Mouse (Mus musculus) heart, adult 2 months (tissue): ENCODE results near the gene Nfkb2. TPM values are rescaled to one million over a fixed set of nuclear protein-coding genes. Genes with fewer than 3 reads are reported as not detected.
A peak's percentile ranks its signal among the peaks of the same experiment; 100 is the strongest.

ENCODE experiments used
- DNase-seq, 2 experiments: peaks; one replicate each; pipeline ENCODE4 v3.0.0; 2021
- H3K27ac ChIP-seq: fragments of 200-600 bp; 2 replicates; pipeline ENCODE4 v1.8.1; 2022
- H3K27me3 ChIP-seq: fragments of 200-500 bp; 2 replicates; pipeline ENCODE4 v1.6.1; 2012; ENCODE audit warnings: mild to moderate bottlenecking, low read length, inconsistent platforms, mixed read lengths; ENCODE audit not compliant: control insufficient read depth, insufficient read depth
- H3K36me3 ChIP-seq: fragments of 200-500 bp; 2 replicates; pipeline ENCODE4 v1.6.1; 2012; ENCODE audit warnings: low read length, inconsistent platforms; ENCODE audit not compliant: control insufficient read depth, insufficient read depth
- H3K4me1 ChIP-seq: fragments of 200-500 bp; 2 replicates; pipeline ENCODE4 v1.6.1; 2011; ENCODE audit warnings: low read length; ENCODE audit not compliant: control insufficient read depth, insufficient read depth
- H3K4me3 ChIP-seq: fragments of 200-600 bp; 2 replicates; pipeline ENCODE4 v1.8.1; 2022
- H3K79me2 ChIP-seq: fragments of 200-500 bp; replicated peaks from 2 replicates; pipeline ENCODE4 v1.6.1; 2012; ENCODE audit warnings: mild to moderate bottlenecking, inconsistent platforms, low read length, moderate library complexity, mixed read lengths; ENCODE audit not compliant: control insufficient read depth, insufficient read depth
- H3K9ac ChIP-seq: fragments of 200-500 bp; 2 replicates; pipeline ENCODE4 v1.6.1; 2012; ENCODE audit warnings: low read depth, mild to moderate bottlenecking, control low read depth, inconsistent platforms, low read length, mixed read lengths
- CTCF ChIP-seq: fragments of 200-600 bp; IDR thresholded peaks from 2 replicates; pipeline ENCODE4 v1.8.1; 2022; ENCODE audit warnings: antibody characterized with exemption, mild to moderate bottlenecking, moderate library complexity
- EP300 ChIP-seq: fragments of 200-500 bp; IDR thresholded peaks from 2 replicates; pipeline ENCODE4 v1.6.1; 2011; ENCODE audit warnings: low read depth, low read length, control low read depth; ENCODE audit not compliant: insufficient read depth
- POLR2A ChIP-seq: fragments of 200-500 bp; IDR thresholded peaks from 2 replicates; pipeline ENCODE4 v1.6.1; 2011; ENCODE audit warnings: mild to moderate bottlenecking, low read depth, low read length, control low read depth; ENCODE audit not compliant: insufficient read depth
- WGBS: fragments of 180-500 bp; shearing (Covaris S2); methylation state at CpG from one replicate; pipeline ENCODE4 v1.1.7; 2018; 5-methylcytosine and 5-hydroxymethylcytosine counted together
- intact Hi-C: fragments of 180-260 bp; cut with DNase I; formaldehyde crosslinking; loops from one replicate; pipeline ENCODE4 v1.15.1; 2025
- long read RNA-seq: library from polyadenylated mRNA; stranded (forward); transcript quantifications from one replicate; pipeline ENCODE4 v2.0.0, GENCODE M21; 2021
- polyA plus RNA-seq: library from polyadenylated mRNA; depleted of rRNA; stranded (reverse); fragments of >200 nt; gene quantifications from 2 replicates; pipeline ENCODE4 v1.2.3, GENCODE M21; 2012; rRNA removed
- total RNA-seq, 2 experiments: library from RNA; stranded (reverse); gene quantifications; 2 replicates each; pipeline ENCODE4 v1.2.3; 2021

The Nfkb2 gene
- 10 to 100 TPM; 18.3 to 20.4 TPM for total RNA-seq
- 22.1 and 22.6 TPM in 2 replicates for polyA plus RNA-seq
- long read RNA-seq, transcript Nfkb2-201 (23 exons, 2,979 nt), result minor isoform, 8 of 25 reads
- long read RNA-seq, transcript Nfkb2-202 (22 exons, 3,141 nt), result major isoform, 9 of 25 reads
- long read RNA-seq, partial matches to known transcripts, result 4 of 25 reads
- long read RNA-seq, other reads (novel, unspliced or antisense), result 4 of 25 reads

DNA sequence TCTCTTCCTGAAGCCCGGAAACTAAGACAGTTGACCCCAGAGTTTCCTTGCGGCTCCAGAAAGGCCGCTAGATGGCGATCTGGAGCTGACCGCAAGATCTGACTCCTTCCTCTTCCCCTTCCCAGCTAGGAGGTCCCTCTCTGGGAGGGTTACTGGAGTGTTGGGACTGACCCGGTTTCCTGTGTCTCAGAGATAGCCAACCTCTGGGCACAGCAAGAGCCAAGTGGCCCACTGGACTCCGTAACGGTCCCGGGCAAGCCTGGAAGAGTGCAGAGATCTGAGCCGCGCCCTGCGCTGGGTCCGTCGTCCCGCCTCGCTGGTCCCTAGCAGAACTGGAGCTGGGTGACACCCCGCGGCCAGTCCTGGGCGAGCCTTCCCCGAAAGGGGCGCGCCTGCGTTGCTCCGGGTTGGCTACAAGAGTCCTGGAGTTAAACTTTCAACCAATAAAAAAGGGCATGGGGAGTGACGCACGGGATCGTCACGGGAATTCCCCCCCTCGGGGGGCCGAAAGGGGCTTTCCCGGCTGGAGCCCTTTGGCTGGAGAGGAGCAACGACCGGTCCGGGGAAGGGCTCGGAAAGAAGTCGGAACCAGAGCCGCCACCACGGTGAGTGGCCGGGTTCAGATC, at the start of gene Nfkb2:
Nfkb2 (plus strand) TSS at position 105 of the 626 bp plus-strand sequence.
- Histone ChIP-seq H3K4me3 (peak within 1 kb of the TSS; percentile 95), H3K79me2 (no peaks in the 10 kb centered on the region), H3K27me3 (no peaks in the 10 kb centered on the region), H3K4me1 (no peaks in the 10 kb centered on the region; the same call in 1 of the 2 replicates), H3K9ac (peak within 1 kb of the TSS; percentile 87), H3K27ac (peak within 1 kb of the TSS; percentile 96), H3K36me3 (no peaks in the 10 kb centered on the region)
- intact Hi-C loops, result loop anchor here (1.0 to 10.0 kb wide), 3 partner anchors 24 to 140 kb away; partner anchors contain the start of gene Fbxl15
- WGBS, result under 1% methylated on average over 39 of the region's 39 CpGs
- peak; percentile 38; the same call in 1 of the 2 replicates for TF ChIP-seq EP300
- TF ChIP-seq POLR2A, result peak; percentile 95
- peak; percentile 94 for TF ChIP-seq CTCF
- peak; percentile 94 to 98 for DNase-seq

DNA sequence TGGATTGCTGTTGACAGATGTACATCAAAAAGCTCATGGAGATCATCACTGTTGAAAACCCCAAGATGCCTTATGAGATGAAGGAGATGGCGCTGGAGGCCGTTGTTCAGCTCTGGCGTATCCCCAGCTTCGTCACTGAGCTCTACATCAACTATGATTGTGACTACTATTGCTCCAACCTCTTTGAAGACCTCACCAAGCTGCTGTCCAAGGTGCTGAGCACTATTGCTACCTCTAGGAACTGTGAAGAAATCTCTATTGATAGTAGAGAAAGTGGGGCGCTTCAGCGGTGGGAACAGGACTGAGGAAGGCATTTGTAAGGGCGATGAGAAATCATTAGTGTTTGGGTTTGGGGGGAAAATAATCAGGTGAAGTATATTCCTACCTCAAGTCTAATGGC, 39.4 kb upstream of the Nfkb2 start:
- H3K4me3 ChIP-seq, result no peak overlapping the region
- DNase-seq, result no peak
- peaks cover 3% of the 10 kb centered on the region for H3K36me3 ChIP-seq
- no peaks in the 10 kb centered on the region for H3K4me1 ChIP-seq
- WGBS, result 93% methylated on average over 7 of the region's 7 CpGs
- no peaks in the 10 kb centered on the region for H3K79me2 ChIP-seq
- intact Hi-C loops, result no loop called here
- H3K27me3 ChIP-seq, result no peaks in the 10 kb centered on the region
- H3K27ac ChIP-seq, result no peak overlapping the region
- H3K9ac ChIP-seq, result no peak overlapping the region
- TF ChIP-seq CTCF, result no peak
- no peak for TF ChIP-seq POLR2A

DNA sequence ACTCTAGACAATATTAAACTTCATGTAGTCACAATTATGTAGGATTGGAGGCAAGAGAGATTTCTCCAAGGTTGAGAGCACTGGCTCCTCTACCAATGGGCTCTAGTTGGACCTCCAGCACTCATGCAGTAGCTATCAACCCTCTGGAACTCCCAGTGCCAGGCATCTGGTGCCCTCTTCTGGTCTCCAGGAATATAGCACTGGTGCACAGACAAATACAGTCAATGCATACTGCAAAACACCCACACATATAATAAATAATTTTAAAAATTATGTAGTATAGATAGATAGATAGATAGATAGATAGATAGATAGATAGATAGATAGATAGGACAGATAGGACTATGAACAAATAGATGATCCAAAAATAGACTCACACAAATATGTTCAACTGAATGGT, 28.8 kb upstream of the Nfkb2 start:
- Histone ChIP-seq H3K27me3 (no peaks in the 10 kb centered on the region), H3K4me1 (no peaks in the 10 kb centered on the region), H3K36me3 (no peaks in the 10 kb centered on the region), H3K4me3 (no peak overlapping the region), H3K27ac (no peak overlapping the region), H3K9ac (no peak overlapping the region), H3K79me2 (no peaks in the 10 kb centered on the region)
- no peak for DNase-seq
- TF ChIP-seq POLR2A (no peak), EP300 (no peak), CTCF (peak; percentile 69)
- intact Hi-C loops, result no loop called here

DNA sequence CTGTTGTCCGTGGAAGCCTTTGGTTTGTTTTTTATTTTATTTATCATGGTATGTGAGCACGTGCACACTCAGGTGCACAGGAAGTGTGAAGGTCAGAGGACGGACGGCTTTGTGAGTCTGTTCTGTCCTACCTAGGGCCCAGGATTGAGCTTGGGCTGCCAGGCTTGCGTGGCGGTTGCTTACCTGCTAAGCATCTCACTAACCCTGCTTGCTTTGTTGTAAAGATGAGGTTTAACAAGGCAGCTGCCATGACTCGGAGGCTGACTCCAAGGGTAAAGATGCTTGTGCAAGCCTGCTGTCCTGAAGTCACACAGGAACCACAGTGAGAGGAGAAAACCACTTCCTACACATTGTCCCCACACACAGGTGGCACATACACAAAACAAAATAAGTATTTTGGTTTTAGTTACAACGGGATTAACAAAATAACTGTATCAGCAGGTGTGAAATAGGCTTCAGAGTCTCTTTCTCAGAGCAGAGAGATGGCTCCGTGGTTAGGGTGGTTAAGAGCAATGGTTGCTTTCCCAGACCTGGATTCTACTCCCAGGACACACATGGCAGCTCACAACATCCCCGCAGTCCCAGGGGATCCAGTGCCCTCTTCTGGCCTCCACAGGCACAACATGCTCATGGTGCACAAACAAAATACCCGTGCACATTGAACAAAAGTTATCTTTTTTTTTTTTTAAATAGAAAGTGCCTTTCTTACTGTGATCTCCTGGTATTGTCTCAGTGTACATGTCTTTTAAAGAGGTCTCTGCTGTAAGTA, 21.9 kb upstream of the Nfkb2 start:
- TF ChIP-seq EP300, result no peak
- no peak for TF ChIP-seq POLR2A
- peak; percentile 5; the same call in 1 of the 2 replicates for TF ChIP-seq CTCF
- Histone ChIP-seq H3K9ac (no peak overlapping the region), H3K79me2 (no peaks in the 10 kb centered on the region), H3K27ac (no peak overlapping the region), H3K36me3 (no peaks in the 10 kb centered on the region), H3K4me3 (no peak overlapping the region), H3K4me1 (no peaks in the 10 kb centered on the region), H3K27me3 (no peaks in the 10 kb centered on the region)
- 96% methylated on average over 11 of the region's 11 CpGs for WGBS
- DNase-seq, result no peak
- intact Hi-C loops, result no loop called here

DNA sequence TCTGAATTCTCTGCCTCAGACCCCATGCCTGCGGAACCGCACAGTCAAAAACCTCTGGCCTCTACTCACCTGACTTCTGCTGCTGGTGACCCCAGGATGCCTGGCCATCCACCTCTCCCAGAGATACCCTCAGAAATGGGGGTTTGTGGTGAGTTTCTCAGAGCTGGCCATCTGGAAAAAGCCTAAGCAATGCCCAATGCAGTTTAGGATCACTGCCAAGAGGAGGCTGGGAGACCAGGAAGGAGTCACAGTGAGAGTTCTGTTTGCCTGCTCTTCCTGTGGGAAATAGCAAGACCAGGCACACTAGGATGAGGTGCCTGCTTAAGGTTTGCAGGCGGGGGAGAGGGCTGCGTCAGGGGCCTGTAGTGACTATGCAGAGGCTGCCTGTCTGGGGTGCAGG, 19.4 kb upstream of the Nfkb2 start:
- Histone ChIP-seq H3K4me1 (no peaks in the 10 kb centered on the region), H3K4me3 (no peak overlapping the region), H3K27me3 (no peaks in the 10 kb centered on the region), H3K27ac (no peak overlapping the region), H3K9ac (no peak overlapping the region), H3K36me3 (no peaks in the 10 kb centered on the region), H3K79me2 (no peaks in the 10 kb centered on the region)
- intact Hi-C loops, result no loop called here
- WGBS, result 84% methylated on average over 4 of the region's 4 CpGs
- DNase-seq, result no peak
- no peak for TF ChIP-seq CTCF
- no peak for TF ChIP-seq EP300
- no peak for TF ChIP-seq POLR2A

DNA sequence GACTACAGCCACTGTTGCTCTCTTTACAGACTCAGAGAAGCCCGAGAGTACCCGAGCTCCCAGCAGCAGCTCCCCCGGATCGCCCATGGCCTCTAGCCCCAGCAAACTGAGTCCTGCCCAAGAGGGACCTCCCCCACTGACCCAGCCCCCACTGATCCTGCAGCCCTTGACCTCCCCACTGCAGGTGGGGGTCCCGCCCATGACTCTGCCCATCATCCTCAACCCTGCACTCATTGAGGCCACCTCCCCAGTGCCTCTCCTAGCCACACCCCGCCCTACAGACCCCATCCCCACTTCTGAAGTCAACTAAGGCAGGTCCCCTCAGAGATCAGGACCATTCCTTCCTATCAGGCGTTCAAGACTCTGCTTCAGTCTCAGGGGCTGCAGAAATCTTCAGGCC, 18.5 kb upstream of the Nfkb2 start:
- Histone ChIP-seq H3K4me1 (no peaks in the 10 kb centered on the region), H3K27me3 (no peaks in the 10 kb centered on the region), H3K36me3 (no peaks in the 10 kb centered on the region), H3K4me3 (no peak overlapping the region), H3K27ac (no peak overlapping the region), H3K9ac (no peak overlapping the region), H3K79me2 (no peaks in the 10 kb centered on the region)
- WGBS, result 89% methylated on average over 7 of the region's 7 CpGs
- no peak for TF ChIP-seq EP300
- no peak for TF ChIP-seq CTCF
- no peak for TF ChIP-seq POLR2A
- no peak for DNase-seq
- intact Hi-C loops, result no loop called here
